Mouse (Mus musculus) embryonic fibroblast, embryonic 13.5 days (primary cell): ENCODE data around the gene Lrrc4c.

Experiments used
- CTCF ChIP-seq: IDR thresholded peaks from 2 replicates; pipeline ENCODE4 v1.5.1; 2011; ENCODE audit warnings: mild to moderate bottlenecking, control low read depth, low read length, moderate library complexity, borderline replicate concordance; ENCODE audit not compliant: insufficient read depth
- POLR2A ChIP-seq: IDR thresholded peaks from 2 replicates; pipeline ENCODE4 v1.6.1; 2011; ENCODE audit warnings: low read depth, mild to moderate bottlenecking, control low read depth, low read length, moderate library complexity

- no peak for TF ChIP-seq CTCF
- no peak for TF ChIP-seq POLR2A
Observed at GRCm38 (mm10) chr2:97026991-97027390, 709.0 kb downstream of the Lrrc4c start.
